Mouse (Mus musculus): ENCODE data around the gene Sgca.

Sgca gene

DNA sequence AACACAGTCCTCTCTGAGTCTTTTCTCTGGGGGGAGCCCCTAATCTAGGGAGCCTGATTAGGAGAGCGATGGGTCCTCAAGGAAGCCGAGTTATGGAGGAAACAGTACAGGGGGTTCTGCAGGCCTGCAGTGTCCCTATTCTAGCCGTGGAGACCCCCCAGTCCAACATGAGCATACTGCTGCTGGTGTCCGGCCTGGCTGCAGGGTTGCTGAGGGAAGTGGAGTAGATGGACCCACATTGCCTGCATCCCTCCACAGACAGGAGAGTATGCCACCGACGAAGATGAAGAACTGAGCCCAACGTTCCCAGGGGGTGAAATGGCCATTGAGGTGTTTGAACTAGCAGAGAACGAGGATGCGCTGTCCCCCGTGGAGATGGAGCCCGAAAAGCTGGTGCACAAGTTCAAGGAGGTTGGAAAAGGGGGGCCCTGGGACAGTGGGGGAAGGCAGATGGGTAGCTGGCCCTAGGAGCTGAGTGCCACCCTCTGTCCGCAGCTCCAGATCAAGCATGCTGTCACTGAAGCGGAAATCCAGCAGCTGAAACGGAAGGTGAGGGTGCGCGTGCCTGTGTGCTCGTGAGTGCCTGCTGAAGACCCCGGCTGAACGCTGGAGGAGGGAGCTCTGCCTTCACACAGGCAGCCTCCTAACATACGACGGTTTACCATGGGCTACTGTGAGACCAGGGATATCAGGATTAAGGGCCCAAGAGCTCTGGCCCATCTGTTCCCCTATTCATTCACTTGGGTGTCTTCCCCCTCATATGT is 25.6 kb upstream of the Sgca start:
- DNase-seq (ENCODE audit: low read depth), result no peak

DNA sequence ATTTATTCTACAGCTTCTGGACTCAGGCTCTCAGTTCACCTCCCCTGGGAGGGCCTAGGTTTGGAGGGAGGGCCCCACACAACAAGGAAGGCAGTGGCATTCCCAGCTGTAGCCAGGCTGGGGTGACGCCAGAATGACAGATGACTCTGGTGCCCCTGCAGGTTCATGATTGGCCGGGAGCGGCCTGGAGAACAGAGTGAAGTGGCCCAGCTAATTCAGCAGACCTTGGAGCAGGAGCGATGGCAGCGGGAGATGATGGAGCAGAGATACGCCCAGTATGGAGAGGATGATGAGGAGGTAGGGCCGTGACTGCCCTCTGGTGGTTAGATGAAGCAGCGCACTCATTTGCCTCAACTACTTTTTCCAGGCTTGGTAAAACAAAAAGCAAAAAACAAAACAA is 24.9 kb upstream of the Sgca start:
- DNase-seq (ENCODE audit: low read depth), result no peak

DNA sequence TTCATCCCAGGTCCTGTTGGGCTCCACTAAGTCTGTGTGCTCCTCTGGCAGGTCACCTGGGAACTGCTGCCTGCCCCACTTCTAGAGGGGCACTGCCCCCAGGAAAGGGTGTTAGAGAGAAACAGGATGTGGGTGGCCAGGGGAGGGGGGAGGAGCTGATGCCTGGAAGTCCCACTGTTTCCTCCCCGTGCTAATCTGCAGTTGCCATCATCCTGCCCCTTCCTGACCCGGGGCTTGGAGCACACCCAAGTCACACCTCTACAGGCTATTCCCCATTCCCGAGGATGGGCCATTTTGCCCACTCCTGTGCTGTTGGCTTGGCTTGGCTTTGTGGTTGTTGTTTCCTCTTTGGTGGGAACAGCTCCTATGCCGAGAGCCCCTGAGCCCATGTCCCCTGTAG is 24.4 kb upstream of the Sgca start:
- DNase-seq (ENCODE audit: low read depth), result no peak

DNA sequence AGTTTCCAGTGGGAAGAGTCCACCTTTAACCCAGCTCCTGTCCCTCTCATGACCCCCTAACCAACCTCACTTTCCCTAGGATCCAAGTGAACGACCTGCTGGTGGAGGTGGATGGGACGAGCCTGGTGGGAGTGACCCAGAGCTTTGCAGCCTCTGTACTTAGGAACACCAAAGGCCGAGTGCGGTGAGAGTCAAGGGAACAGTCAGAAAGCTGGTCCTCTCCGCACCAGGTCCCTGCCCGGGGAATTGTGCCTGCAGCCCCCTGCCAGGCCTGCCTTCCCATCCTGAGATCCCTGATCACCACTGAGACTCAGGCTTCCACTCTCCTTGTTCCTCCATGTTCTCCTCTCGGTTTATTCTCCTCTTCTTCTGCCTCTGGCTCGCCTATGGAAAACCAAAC is 24.0 kb upstream of the Sgca start:
- DNase-seq (ENCODE audit: low read depth), result no peak

DNA sequence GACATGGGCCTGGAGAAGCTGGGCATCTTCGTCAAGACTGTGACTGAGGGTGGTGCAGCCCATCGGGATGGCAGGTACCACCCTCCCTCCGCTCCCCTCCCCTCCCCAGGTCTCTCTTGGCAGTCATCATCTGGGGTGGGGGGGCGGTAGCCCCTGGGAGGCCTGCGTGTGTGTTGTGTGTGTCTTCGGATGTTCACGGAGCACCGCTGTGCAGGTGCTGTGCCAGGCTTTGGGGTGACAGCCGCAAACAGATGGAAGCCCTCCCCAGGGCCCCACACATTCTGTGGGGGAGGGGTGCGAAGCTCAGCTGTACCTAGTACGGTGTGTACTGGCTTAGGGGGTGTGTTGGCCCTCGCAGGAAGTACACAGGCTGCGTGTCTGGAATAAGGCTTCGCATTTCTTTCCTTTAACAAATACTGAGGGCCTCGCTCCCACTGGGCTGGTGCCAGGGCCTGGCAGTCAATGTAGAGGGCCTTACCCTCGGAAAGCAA is 22.0 kb upstream of the Sgca start:
- DNase-seq (ENCODE audit: low read depth), result no peak

DNA sequence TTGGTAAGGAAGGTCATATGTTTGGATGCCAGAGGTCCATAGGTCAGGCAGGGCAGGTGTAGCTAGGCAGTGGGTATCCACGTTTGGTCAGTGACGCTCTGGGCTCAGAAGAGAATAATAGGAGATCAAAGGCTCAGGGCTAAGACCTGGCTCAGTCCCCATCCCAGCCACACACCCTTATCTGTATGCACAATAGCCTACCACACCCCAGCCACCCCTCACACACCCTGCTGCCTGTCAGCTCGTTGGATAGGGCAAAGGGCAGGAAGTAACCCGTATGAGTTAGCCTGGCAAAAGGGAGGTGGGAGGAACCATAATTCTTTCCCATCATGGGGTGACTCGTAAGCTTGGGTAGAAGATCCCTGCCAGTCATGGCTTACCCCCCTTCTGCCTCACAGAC is 21.5 kb upstream of the Sgca start:
- DNase-seq (ENCODE audit: low read depth), result peak; percentile 72

DNA sequence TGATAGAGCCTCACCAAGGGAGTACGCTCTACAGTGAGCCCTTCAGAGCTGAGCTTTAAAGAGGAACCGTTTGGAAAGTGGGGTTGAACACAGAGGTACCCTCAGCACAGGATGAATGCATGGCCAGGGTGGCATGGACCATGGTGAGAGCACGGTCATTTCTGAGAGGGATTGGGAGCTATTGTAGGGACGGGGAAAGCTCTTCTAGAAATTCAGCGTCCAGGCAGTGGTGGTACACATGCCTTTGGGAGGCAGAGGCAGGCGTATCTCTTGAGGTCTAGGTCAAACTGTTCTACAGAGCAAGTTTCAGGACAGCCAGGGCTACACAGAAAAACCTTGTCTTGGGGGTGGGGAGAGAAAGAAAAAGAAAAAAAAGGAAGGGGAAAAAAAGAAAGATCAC is 20.9 kb upstream of the Sgca start:
- DNase-seq (ENCODE audit: low read depth), result no peak

DNA sequence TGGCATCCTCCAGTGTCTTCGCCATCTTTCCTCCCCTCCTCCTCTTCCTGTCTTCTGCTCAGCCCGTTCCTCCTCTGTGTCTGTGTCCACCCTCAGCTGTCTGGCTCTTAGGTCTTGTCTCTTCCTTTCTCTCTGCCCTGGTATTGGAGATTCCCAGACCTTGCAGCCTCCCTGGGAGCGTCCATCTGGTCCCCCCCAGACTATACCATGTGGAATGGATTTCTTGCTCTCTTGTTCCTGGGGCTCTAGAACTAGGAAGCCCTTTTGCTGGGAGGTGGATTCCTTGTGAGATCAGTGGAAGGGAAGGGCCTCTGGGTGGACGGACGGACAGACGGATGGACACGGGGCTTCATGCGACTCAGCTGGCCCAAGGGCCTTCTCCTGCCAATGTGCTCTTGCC is 20.0 kb upstream of the Sgca start:
- no peak for DNase-seq (ENCODE audit: low read depth)

DNA sequence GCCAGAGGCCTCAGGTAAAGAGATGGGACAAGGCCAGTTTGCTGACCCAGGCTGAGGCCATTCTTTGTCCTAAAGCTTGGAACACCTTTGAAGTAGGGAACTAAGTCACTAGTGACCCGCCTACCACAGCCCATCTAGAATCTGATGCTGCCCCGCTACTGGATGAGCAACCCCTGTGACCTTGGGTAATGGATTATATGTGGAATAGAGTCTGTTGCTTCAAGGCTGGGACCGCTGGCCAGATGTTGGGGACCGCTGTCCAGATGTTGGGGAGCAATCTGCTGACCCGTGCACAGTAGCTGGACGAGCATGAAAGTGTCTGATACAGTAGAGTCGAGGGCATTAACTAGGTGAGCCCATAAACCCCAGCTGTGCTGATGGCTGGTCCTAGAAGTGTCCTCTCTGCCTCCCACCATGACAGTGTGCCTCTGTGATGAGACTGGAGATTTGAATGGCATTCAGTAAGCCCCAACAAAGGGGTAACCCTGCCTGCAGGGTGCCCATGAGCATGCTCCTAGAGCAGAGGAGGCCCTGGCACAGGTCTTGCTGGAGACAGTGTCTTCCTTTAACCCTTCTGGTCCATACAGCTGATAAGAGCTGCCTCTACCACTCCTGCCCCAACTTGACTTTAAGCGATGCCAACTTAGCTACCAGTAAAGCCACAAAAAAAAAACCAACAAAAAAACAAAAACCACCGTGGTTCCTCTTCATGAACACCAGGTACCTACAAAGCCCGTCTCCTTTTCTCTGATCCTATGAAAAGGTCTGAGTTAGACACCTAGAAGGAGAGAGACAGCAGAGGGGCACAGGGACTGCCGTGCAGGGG is 19.0 kb upstream of the Sgca start:
- DNase-seq (ENCODE audit: low read depth), result no peak

DNA sequence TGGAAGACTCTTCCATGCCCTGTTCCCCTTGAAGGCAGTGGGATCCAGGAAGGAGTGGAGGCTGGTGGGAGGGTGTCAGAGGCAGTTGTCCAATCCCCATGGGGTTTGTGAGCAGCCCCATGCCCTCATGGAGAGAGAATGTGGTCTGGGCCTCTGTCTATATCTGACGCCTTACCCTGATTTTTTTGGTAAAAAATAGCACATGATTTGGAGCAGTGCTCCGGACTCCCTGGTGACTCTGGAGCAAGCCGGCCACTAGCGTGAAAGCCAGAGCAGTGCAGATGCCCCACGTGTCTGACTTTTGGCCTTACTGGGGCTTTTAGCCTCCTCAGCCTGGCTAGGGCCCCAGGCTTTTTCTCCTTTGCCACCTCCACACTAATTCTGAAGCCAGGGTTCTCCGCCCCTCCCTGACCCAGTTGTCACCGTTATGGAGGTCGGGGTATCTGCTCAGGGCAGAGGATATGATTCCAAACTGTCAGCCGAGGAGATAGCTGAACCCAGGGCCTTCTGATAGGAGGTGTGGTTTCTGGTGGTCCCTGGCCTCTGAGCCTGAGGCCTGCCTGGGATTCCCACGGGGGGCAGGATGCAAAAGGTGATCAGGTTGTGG is 18.2 kb upstream of the Sgca start:
- no peak for DNase-seq (ENCODE audit: low read depth)

DNA sequence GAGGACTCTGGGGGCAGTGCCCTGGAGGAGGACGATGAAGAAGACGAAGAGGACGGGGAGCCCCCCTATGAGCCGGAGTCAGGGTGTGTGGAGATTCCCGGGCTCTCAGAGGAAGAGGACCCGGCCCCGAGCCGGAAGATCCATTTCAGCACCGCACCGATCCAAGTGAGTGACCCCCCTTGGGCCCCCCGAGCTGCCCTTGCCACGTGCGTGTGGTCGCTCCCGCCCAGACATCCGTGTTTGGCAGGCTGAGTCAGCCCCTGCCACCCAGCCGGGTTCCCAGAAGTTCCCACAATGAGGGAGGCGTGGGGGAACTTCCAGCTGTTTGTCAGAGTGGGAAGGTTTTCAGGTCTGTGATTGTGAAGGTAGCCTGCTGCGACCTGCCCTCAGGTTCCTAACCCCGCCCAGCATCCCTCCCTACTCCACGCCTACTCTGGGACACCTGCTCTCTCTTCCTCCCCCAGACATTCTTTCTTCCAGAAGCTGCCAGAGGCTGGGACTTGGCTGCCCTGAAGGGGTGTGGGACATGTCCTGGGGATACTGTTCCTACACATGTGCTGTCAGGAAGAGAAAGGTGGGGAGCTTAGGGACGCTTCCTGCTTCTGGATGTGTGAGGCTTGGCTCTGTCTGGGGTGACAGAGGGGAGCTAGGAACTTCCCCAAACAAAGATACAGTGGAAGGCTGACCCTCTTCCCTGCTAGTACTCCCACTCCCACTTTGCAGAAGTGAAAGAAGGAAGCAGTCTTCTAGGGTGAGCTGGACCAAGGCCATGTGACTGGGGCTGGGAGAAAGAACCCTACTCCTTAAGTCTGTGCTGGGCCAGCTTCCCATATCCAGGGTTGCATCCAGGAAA is 16.9 kb upstream of the Sgca start:
- DNase-seq (ENCODE audit: low read depth), result no peak

DNA sequence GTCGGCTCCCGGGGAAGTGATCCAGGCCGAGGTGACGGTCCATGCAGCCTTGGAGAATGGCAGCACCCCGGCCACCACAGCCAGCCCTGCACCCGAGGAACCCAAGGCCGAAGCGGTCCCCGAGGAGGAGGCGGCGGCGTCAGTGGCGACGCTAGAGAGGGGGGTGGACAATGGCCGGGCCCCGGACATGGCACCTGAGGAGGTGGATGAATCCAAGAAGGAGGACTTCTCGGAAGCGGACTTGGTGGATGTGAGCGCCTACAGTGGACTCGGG is 16.3 kb upstream of the Sgca start:
- no peak for DNase-seq (ENCODE audit: low read depth)

DNA sequence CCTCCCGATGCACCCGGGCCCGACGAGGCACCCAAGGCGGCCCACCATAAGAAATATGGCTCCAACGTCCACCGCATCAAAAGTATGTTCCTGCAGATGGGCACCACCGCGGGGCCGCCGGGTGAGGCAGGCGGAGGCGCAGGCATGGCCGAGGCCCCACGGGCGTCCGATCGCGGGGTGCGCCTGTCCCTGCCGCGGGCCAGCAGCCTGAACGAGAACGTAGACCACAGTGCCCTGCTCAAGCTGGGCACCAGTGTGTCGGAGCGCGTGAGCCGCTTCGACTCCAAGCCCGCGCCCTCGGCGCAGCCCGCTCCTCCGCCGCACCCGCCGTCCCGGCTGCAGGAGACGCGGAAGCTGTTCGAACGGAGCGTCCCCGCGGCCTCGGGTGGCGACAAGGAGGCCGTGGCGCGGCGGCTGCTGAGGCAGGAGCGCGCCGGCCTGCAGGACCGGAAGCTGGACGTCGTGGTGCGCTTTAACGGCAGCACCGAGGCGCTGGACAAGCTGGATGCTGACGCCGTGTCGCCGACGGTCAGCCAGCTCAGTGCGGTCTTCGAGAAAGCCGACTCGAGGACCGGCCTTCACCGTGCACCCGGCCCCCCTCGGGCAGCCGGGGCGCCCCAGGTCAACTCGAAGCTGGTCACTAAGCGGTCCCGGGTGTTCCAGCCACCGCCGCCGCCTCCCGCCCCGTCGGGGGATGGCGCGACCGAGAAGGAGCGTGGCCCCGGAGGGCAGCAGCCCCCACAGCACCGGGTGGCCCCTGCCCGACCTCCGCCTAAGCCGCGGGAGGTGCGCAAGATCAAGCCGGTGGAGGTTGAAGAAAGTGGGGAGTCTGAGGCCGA is 15.7 kb upstream of the Sgca start:
- DNase-seq (ENCODE audit: low read depth), result no peak

DNA sequence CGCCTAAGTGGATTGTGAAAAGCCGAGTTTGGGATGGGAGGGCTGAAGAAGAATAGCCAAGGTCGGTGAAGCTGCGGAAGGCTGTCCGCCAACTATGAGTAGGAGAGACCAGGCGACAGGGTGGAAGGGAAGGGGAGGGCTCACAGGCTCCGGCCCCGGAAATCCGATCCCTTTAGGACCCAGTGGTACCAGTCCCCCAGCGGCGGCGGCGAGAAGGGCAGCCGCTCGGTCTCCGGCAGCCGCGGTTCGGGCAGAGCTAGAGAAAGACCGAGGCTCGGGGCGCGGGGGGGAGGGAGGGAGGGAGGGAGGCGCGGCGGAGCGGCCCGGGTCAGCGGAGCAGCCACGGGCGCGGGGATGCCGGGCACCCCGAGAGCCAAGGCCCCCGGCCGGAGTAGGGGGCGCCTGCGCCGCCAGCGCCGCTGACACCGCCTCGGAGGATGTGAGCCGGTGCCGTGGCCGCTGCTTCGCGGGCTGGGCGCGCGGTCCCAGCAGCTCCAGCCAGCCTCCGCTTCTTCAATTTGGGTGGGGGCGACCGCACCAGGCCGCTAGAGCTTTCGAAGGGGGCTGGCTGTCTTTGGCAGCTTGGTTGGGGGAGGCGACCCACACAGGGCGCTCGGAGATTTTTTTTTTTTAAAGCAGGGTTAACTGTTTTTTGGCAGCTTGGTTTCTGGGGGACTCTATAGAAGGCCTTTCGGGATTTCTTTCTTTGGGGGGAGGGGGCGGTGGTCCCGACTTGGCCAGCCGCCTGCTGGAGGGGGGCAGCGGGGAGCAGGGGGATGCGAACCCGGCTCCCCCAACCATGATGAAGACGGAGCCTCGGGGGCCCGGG is 14.8 kb upstream of the Sgca start, which contains the start of gene Ppp1r9b:
Gene Ppp1r9b (plus strand): TSS at position 287 of the 829 bp plus-strand sequence.
- peak; percentile 85 for DNase-seq (ENCODE audit: low read depth)

DNA sequence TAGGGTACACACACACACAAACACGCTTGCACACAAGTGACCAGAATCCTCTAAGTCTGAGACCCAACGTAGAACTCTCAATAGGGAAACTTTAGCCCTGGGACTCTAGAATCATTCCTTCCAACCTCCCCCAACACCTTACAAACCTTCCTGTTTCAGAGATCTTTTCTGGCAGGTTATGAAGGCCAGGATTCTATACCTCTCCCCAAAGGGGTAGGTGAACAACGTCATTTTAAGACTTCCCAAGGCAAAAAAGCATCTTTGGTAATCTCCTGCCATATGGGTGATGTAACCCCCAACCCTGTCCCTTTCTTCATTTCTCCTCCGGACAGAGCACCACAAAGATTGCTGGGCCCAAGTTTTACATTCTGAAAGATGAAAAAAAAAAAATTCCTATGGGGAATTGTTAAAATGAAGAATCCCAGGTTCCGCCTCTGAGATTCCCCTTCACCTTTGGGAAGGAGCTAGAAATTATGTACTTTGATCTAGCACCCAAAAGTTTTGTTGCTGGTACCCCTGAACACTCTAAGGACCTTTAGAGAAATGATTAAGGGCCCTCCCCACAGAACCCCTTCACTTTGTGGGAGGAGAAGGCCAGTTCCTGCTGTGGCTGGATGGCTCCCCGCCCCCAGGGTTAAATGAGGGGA is 14.1 kb upstream of the Sgca start:
- no peak for DNase-seq (ENCODE audit: low read depth)

DNA sequence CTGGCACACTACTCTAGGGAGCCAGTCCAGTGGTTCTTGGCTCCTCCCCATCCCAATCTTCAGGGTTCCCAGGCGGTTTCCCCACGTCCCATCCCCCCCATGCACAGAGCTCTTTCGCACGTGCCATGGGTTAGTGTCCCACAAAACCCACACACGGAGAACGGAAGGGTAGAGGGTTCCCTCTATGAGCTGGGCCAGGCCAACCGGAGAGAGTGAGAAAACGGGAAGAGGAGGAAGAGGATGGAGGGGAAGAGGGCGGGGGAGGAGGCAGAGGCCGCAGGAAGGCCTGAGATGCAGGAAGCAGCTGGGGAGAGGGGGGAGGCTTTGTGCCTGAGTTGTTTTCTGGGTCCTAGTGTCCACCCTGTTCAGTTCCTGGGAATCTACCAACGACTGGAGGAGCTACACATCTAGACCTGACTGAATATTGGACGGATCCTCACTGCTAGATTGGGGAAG is 13.5 kb upstream of the Sgca start:
- DNase-seq (ENCODE audit: low read depth), result peak; percentile 84

DNA sequence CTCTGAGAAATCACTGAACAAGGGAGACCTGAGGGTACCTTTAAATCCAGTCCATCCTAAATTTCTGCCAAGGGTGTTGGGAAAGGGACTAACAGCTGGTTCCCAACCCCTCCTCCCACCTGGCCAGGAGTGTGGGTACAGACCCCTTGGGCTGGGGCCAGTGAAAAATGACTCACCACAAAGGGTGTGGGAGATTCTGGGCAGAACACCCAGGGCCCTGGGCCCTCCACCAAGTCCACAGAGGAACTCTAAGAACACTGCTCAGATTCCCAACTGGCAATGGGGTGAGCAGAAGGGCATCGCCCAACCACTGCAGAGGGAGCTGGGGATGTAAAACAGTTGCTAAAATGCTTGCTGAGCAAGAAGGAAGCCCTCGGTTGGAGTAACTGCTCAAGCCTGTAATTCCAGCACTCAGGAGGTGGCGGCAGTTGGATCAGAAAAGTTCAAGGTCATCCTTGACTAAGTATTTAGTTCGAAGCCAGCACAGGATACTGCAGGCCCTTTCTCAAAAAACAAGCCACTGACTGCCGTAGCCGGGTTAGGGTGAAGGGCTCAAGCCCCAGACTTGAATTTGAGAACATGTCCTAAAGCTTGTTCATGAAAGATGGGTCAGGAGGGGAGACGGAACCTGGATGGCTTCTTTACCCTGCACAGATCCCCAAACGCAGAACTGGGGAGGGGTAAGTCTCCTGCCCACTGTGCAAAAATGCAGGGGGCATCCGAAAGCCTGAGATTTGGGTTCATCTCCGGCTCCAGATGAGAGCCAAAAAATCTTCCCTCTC is 12.8 kb upstream of the Sgca start:
- no peak for DNase-seq (ENCODE audit: low read depth)

DNA sequence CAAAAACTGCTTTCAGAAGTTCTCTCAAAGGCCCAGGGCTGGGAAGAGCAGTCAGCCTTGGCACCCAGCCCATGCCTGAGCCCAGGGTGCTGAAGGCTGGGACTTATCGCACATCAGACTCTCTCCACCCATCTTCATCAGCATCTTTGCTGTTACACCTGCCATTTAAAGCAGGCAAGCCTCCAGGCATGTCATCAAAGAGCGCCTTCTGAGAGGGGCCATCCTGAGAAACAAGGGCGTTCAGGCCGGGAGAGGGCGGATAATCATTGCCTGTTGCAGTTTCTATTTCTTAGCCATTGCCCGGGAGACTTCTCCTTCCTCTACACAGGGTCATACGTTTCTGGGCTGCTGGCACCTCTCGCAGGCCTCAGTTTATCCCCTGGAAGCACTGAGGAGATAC is 11.7 kb upstream of the Sgca start:
- DNase-seq (ENCODE audit: low read depth), result no peak

DNA sequence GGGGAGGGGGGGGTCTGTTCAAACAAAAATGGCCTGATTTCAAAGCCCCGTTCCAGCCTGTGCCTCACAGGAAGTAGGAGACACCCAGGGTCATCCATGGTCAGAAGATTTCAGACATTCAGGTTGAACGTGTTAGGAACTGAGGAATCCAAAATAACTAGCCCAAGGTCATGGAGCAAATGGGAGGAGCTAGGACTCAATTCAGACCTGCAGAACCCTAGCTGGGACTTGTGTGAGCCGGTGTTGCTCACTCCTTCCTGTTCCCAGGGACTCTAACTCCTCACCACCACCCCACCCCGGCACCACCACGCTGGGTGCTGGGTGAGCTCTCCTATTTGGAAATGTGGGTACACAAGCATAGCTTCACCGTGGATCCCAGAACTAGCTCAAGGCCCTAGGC is 11.2 kb upstream of the Sgca start:
- no peak for DNase-seq (ENCODE audit: low read depth)
